Mouse (Mus musculus) midbrain, embryonic 12.5 days (tissue): ENCODE measurements around the gene Cnot6. TPM values are rescaled to one million over a fixed set of nuclear protein-coding genes. Genes with fewer than 3 reads are reported as not detected.
A peak's percentile ranks its signal among the peaks of the same experiment; 100 is the strongest.

Experiments used
- ATAC-seq: fragments of 200-750 bp; cut with Nextera tagmentation; 2 replicates; pipeline ENCODE4 v1.8.0; 2017; ENCODE audit warnings: low read depth, moderate TSS enrichment, moderate library complexity; ENCODE audit not compliant: low FRiP score
- H3K27ac ChIP-seq: fragments of 300-500 bp; sonication (generic); replicated peaks from 2 replicates; pipeline ENCODE4 v1.5.1; 2016; ENCODE audit warnings: mild to moderate bottlenecking
- H3K27me3 ChIP-seq: fragments of 300-500 bp; sonication (generic); 2 replicates; pipeline ENCODE4 v1.6.1; 2016; ENCODE audit warnings: mild to moderate bottlenecking
- H3K36me3 ChIP-seq: fragments of 300-500 bp; sonication (generic); 2 replicates; pipeline ENCODE4 v1.6.1; 2016
- H3K4me1 ChIP-seq: fragments of 300-500 bp; sonication (generic); 2 replicates; pipeline ENCODE4 v1.6.1; 2016
- H3K4me2 ChIP-seq: fragments of 300-500 bp; sonication (generic); replicated peaks from 2 replicates; pipeline ENCODE4 v1.6.1; 2016; ENCODE audit warnings: mild to moderate bottlenecking, moderate library complexity
- H3K4me3 ChIP-seq: fragments of 300-500 bp; sonication (generic); 2 replicates; pipeline ENCODE4 v1.5.1; 2016; ENCODE audit warnings: mild to moderate bottlenecking
- H3K9ac ChIP-seq: fragments of 300-500 bp; sonication (generic); replicated peaks from 2 replicates; pipeline ENCODE4 v1.6.1; 2016; ENCODE audit warnings: mild to moderate bottlenecking, moderate library complexity
- H3K9me3 ChIP-seq: fragments of 300-500 bp; sonication (generic); 2 replicates; pipeline ENCODE4 v1.6.1; 2016; ENCODE audit warnings: mild to moderate bottlenecking
- WGBS: fragments of 180-500 bp; shearing (Covaris S2); methylation state at CpG from one replicate; pipeline ENCODE4 v1.1.7; 2016; 5-methylcytosine and 5-hydroxymethylcytosine counted together
- polyA plus RNA-seq: library from polyadenylated mRNA; unstranded; fragments of >200 nt; fragmentation: Nextera tagmentation; extraction: Ambion mirVana; gene quantifications from 2 replicates; pipeline ENCODE4 v1.2.1, GENCODE M21; 2016

The Cnot6 gene
- polyA plus RNA-seq, 1 experiment from 2014 or later, result 93.4 TPM

- 79% methylated on average over 4 of the region's 4 CpGs for WGBS
- Histone ChIP-seq H3K27me3 (no peaks in the 10 kb centered on the region), H3K36me3 (peaks cover 18% of the 10 kb centered on the region; the same call in 1 of the 2 replicates), H3K9me3 (no peaks in the 10 kb centered on the region), H3K4me2 (no peak overlapping the region), H3K4me1 (no peaks in the 10 kb centered on the region), H3K27ac (no peak overlapping the region), H3K4me3 (no peak overlapping the region), H3K9ac (no peak overlapping the region)
- no peak for ATAC-seq
Observed at GRCm38 (mm10) chr11:49665462-49665861, 47.1 kb downstream of the Cnot6 start.

- Histone ChIP-seq H3K9ac (no peak overlapping the region), H3K36me3 (peaks cover 14% of the 10 kb centered on the region; the same call in 1 of the 2 replicates), H3K4me2 (no peak overlapping the region), H3K4me3 (no peak overlapping the region), H3K9me3 (no peaks in the 10 kb centered on the region), H3K27me3 (no peaks in the 10 kb centered on the region), H3K4me1 (no peaks in the 10 kb centered on the region), H3K27ac (no peak overlapping the region)
- ATAC-seq, result no peak
- WGBS, result 86% methylated on average over 12 of the region's 12 CpGs
Observed at GRCm38 (mm10) chr11:49664262-49665140, 48.0 kb downstream of the Cnot6 start.

GRCm38 (mm10) chr11:49663310-49663709 lies 49.2 kb downstream of the Cnot6 start, which contains the start of gene Scgb3a1:
Gene Scgb3a1, plus strand, starts transcription at chr11:49663610.
- Histone ChIP-seq H3K4me3 (no peak within 1 kb of the TSS), H3K4me2 (no peak within 1 kb of the TSS), H3K36me3 (peaks cover 2% of the 10 kb centered on the region; the same call in 1 of the 2 replicates), H3K9me3 (no peaks in the 10 kb centered on the region), H3K27ac (no peak within 1 kb of the TSS), H3K9ac (no peak within 1 kb of the TSS), H3K27me3 (no peaks in the 10 kb centered on the region), H3K4me1 (no peaks in the 10 kb centered on the region)
- 89% methylated on average over 5 of the region's 5 CpGs for WGBS
- no peak for ATAC-seq

GRCm38 (mm10) chr11:49662292-49662780 lies 50.2 kb downstream of the Cnot6 start:
- ATAC-seq, result no peak
- Histone ChIP-seq H3K9ac (no peak overlapping the region), H3K9me3 (no peaks in the 10 kb centered on the region), H3K27ac (no peak overlapping the region), H3K36me3 (no peaks in the 10 kb centered on the region), H3K4me3 (no peak overlapping the region), H3K27me3 (no peaks in the 10 kb centered on the region), H3K4me2 (no peak overlapping the region), H3K4me1 (no peaks in the 10 kb centered on the region)
- 62% methylated on average over 15 of the region's 15 CpGs for WGBS

- no peak overlapping the region for H3K9ac ChIP-seq
- ATAC-seq, result no peak
- H3K9me3 ChIP-seq, result no peaks in the 10 kb centered on the region
- no peaks in the 10 kb centered on the region for H3K36me3 ChIP-seq
- H3K27me3 ChIP-seq, result no peaks in the 10 kb centered on the region
- H3K4me3 ChIP-seq, result no peak overlapping the region
- H3K27ac ChIP-seq, result no peak overlapping the region
- H3K4me1 ChIP-seq, result no peaks in the 10 kb centered on the region
- 75% methylated on average over 7 of the region's 7 CpGs for WGBS
- no peak overlapping the region for H3K4me2 ChIP-seq
Observed at GRCm38 (mm10) chr11:49659470-49659799, 53.1 kb downstream of the Cnot6 start.

GRCm38 (mm10) chr11:49658791-49659469 lies 53.6 kb downstream of the Cnot6 start:
- Histone ChIP-seq H3K27ac (no peak overlapping the region), H3K9me3 (no peaks in the 10 kb centered on the region), H3K4me3 (no peak overlapping the region), H3K4me1 (no peaks in the 10 kb centered on the region), H3K27me3 (no peaks in the 10 kb centered on the region), H3K9ac (no peak overlapping the region), H3K36me3 (no peaks in the 10 kb centered on the region), H3K4me2 (no peak overlapping the region)
- ATAC-seq, result no peak
- WGBS, result 75% methylated on average over 10 of the region's 10 CpGs

GRCm38 (mm10) chr11:49658065-49658464 lies 54.5 kb downstream of the Cnot6 start:
- Histone ChIP-seq H3K27ac (no peak overlapping the region), H3K9ac (no peak overlapping the region), H3K27me3 (no peaks in the 10 kb centered on the region), H3K36me3 (no peaks in the 10 kb centered on the region), H3K4me1 (peaks cover under 1% of the 10 kb centered on the region; the same call in 1 of the 2 replicates), H3K4me2 (no peak overlapping the region), H3K9me3 (no peaks in the 10 kb centered on the region), H3K4me3 (no peak overlapping the region)
- 82% methylated on average over 4 of the region's 4 CpGs for WGBS
- ATAC-seq, result no peak

- H3K36me3 ChIP-seq, result no peaks in the 10 kb centered on the region
- H3K9me3 ChIP-seq, result no peaks in the 10 kb centered on the region
- no peak overlapping the region for H3K27ac ChIP-seq
- no peak overlapping the region for H3K9ac ChIP-seq
- no peak overlapping the region for H3K4me3 ChIP-seq
- ATAC-seq, result no peak
- no peaks in the 10 kb centered on the region for H3K27me3 ChIP-seq
- H3K4me2 ChIP-seq, result no peak overlapping the region
- peaks cover 2% of the 10 kb centered on the region; the same call in 1 of the 2 replicates for H3K4me1 ChIP-seq
Observed at GRCm38 (mm10) chr11:49655501-49655900, 57.0 kb downstream of the Cnot6 start.

GRCm38 (mm10) chr11:49654651-49655050 lies 57.9 kb downstream of the Cnot6 start:
- no peaks in the 10 kb centered on the region for H3K36me3 ChIP-seq
- no peaks in the 10 kb centered on the region for H3K9me3 ChIP-seq
- ATAC-seq, result no peak
- no peak overlapping the region for H3K4me3 ChIP-seq
- H3K4me1 ChIP-seq, result peaks cover 2% of the 10 kb centered on the region; the same call in 1 of the 2 replicates
- H3K4me2 ChIP-seq, result no peak overlapping the region
- WGBS, result 86% methylated on average over 5 of the region's 5 CpGs
- H3K9ac ChIP-seq, result no peak overlapping the region
- H3K27ac ChIP-seq, result no peak overlapping the region
- no peaks in the 10 kb centered on the region for H3K27me3 ChIP-seq

- ATAC-seq, result peak; percentile 31; the same call in 1 of the 2 replicates
- no peaks in the 10 kb centered on the region for H3K27me3 ChIP-seq
- no peaks in the 10 kb centered on the region for H3K36me3 ChIP-seq
- H3K4me2 ChIP-seq, result peak overlapping the region; percentile 37
- H3K4me1 ChIP-seq, result peaks cover 2% of the 10 kb centered on the region; the same call in 1 of the 2 replicates
- H3K9me3 ChIP-seq, result no peaks in the 10 kb centered on the region
- 41% methylated on average over 11 of the region's 11 CpGs for WGBS
- no peak overlapping the region for H3K27ac ChIP-seq
- H3K4me3 ChIP-seq, result no peak overlapping the region
- H3K9ac ChIP-seq, result no peak overlapping the region
Observed at GRCm38 (mm10) chr11:49653079-49653408, 59.5 kb downstream of the Cnot6 start.

- Histone ChIP-seq H3K4me1 (peaks cover 2% of the 10 kb centered on the region; the same call in 1 of the 2 replicates), H3K4me3 (no peak overlapping the region), H3K4me2 (peak overlapping the region; percentile 37), H3K27ac (no peak overlapping the region), H3K9ac (no peak overlapping the region), H3K36me3 (no peaks in the 10 kb centered on the region), H3K9me3 (no peaks in the 10 kb centered on the region), H3K27me3 (no peaks in the 10 kb centered on the region)
- 27% methylated on average over 18 of the region's 19 CpGs for WGBS
- peak; percentile 59; the same call in 1 of the 2 replicates for ATAC-seq
Observed at GRCm38 (mm10) chr11:49652401-49653078, 60.0 kb downstream of the Cnot6 start.
